Mouse (Mus musculus) adrenal gland, postnatal 14 days (tissue): ENCODE measurements around the gene Nf2. TPM values are rescaled to one million over a fixed set of nuclear protein-coding genes. Genes with fewer than 3 reads are reported as not detected.
A peak's percentile ranks its signal among the peaks of the same experiment; 100 is the strongest.

Experiments used
- DNase-seq: peaks from one replicate; pipeline ENCODE4 v3.0.0; 2021; ENCODE audit warnings: mixed read lengths
- long read RNA-seq, 2 experiments: library from polyadenylated mRNA; stranded (forward); transcript quantifications; one replicate each; pipeline ENCODE4 v2.0.0; 2021
- total RNA-seq: library from RNA; stranded (reverse); gene quantifications from 2 replicates; pipeline ENCODE4 v1.2.3, GENCODE M21; 2021

The Nf2 gene
- total RNA-seq, result 102 and 106 TPM in 2 replicates
- long read RNA-seq, experiment 1, full-length matches to known transcripts, result 23 of 116 reads
- long read RNA-seq, experiment 1, partial matches to known transcripts, result 42 of 116 reads
- long read RNA-seq, experiment 1, other reads (novel, unspliced or antisense), result 51 of 116 reads
- long read RNA-seq, experiment 2, full-length matches to known transcripts, result 14 of 71 reads
- long read RNA-seq, experiment 2, partial matches to known transcripts, result 30 of 71 reads
- long read RNA-seq, experiment 2, other reads (novel, unspliced or antisense), result 27 of 71 reads

GRCm38 (mm10) chr11:4849258-4849943, at the start of gene Nf2:
TSS of gene Nf2 (minus strand) at chr11:4849536.
- DNase-seq, result peak; percentile 98

- DNase-seq, result peak; percentile 90
These were observed 45.8 kb upstream of the Nf2 start, which contains the start of gene Thoc5 for GRCm38 (mm10) chr11:4894848-4895816. TSS of gene Thoc5 (plus strand) at chr11:4895320.

- no peak for DNase-seq
These were observed 37.7 kb upstream of the Nf2 start for GRCm38 (mm10) chr11:4886987-4887386.

GRCm38 (mm10) chr11:4885385-4885903, 36.1 kb upstream of the Nf2 start:
- DNase-seq, result peak; percentile 62

- DNase-seq, result peak; percentile 70
These were observed 33.7 kb upstream of the Nf2 start for GRCm38 (mm10) chr11:4882892-4883627.

GRCm38 (mm10) chr11:4881087-4881486, 31.8 kb upstream of the Nf2 start:
- no peak for DNase-seq

GRCm38 (mm10) chr11:4874551-4874950, 25.2 kb upstream of the Nf2 start:
- peak; percentile 29 for DNase-seq

- peak; percentile 88 for DNase-seq
These were observed 24.6 kb upstream of the Nf2 start, which contains the start of gene Nipsnap1 for GRCm38 (mm10) chr11:4873755-4874475. TSS of gene Nipsnap1 (plus strand) at chr11:4873951.

GRCm38 (mm10) chr11:4865645-4866251, 16.4 kb upstream of the Nf2 start:
- DNase-seq, result peak; percentile 79

- no peak for DNase-seq
These were observed 13.4 kb upstream of the Nf2 start for GRCm38 (mm10) chr11:4862730-4863129.

- DNase-seq, result no peak
These were observed 12.7 kb upstream of the Nf2 start for GRCm38 (mm10) chr11:4861816-4862604.

GRCm38 (mm10) chr11:4860986-4861385, 11.7 kb upstream of the Nf2 start:
- DNase-seq, result no peak

GRCm38 (mm10) chr11:4858416-4858815, 9.1 kb upstream of the Nf2 start:
- DNase-seq, result no peak

- DNase-seq, result no peak
These were observed 4.8 kb upstream of the Nf2 start for GRCm38 (mm10) chr11:4854181-4854580.

- no peak for DNase-seq
These were observed 3.7 kb upstream of the Nf2 start for GRCm38 (mm10) chr11:4853021-4853420.

GRCm38 (mm10) chr11:4850404-4850803, 1.1 kb upstream of the Nf2 start:
- DNase-seq, result no peak

GRCm38 (mm10) chr11:4848483-4849248, 670 bp downstream of the Nf2 start:
- DNase-seq, result peak; percentile 68

- no peak for DNase-seq
These were observed 8.3 kb downstream of the Nf2 start for GRCm38 (mm10) chr11:4840942-4841526.
